Comparison of ENCODE assay signal across 8 mouse cellular contexts in genomic region chr17:29614115-29615023, GRCm38 (mm10). TPM values are rescaled to one million over a fixed set of nuclear protein-coding genes. Genes with fewer than 3 reads are reported as not detected.
DNase-seq lines count a peak whose midpoint lies in the region; ATAC-seq lines count a peak whose summit lies in the region.

Gene Rnf8, plus strand, starts transcription at chr17:29614790.
Gene Gm28043, plus strand, starts transcription at chr17:29614876.

- H3K9me3 ChIP-seq in hindbrain, embryonic 12.5 days (replicated peaks), result no peaks in the 10 kb centered on the region

- 2% methylated on average over 52 of the region's 52 CpGs for WGBS in hindbrain, embryonic 12.5 days

- peaks cover 10% of the 10 kb centered on the region for H3K36me3 ChIP-seq in hindbrain, embryonic 12.5 days

- H3K4me2 ChIP-seq in hindbrain, embryonic 12.5 days (replicated peaks), result peak within 1 kb of the TSS; percentile 68

- H3K27ac ChIP-seq in hindbrain, embryonic 12.5 days, result peak within 1 kb of the TSS; percentile 96

- peak within 1 kb of the TSS; percentile 99 for H3K9ac ChIP-seq in hindbrain, embryonic 12.5 days

- peak; percentile 88 for ATAC-seq in hindbrain, embryonic 12.5 days (ENCODE audit: low FRiP score)

- peaks cover 32% of the 10 kb centered on the region for H3K4me1 ChIP-seq in hindbrain, embryonic 12.5 days

- peak; percentile 98 for DNase-seq in NIH3T3 (ENCODE audit: low read depth)
- peak; percentile 97 to 98 for DNase-seq in cerebellum, postnatal 10 days
- DNase-seq in frontal cortex, postnatal 10 days (ENCODE audit: low spot score in 2 of 2), result peak; percentile 89 to 93
- peak; percentile 92 to 95 for DNase-seq in layer of hippocampus, postnatal 14 days (ENCODE audit: low spot score in 2 of 2)
- DNase-seq in lung, postnatal 14 days, result peak; percentile 95
- DNase-seq in retina, adult 2 months (ENCODE audit: low read depth, low spot score), result peak; percentile 87
- peak; percentile 93 to 95 for DNase-seq in thymus, postnatal 36 days

- peak within 1 kb of the TSS; percentile 98 for H3K4me3 ChIP-seq in hindbrain, embryonic 12.5 days

- H3K27me3 ChIP-seq in hindbrain, embryonic 12.5 days, result 0 out of 2 replicates have a peak, but pooled peaks cover 3% of the 10 kb centered on the region

RNA-seq across cellular contexts. Expression of gene Rnf8, which starts in this region (rescaled TPM):
- 100 and 105 TPM in 2 replicates for polyA plus RNA-seq in hindbrain, embryonic 12.5 days (2016; fragmentation: Nextera tagmentation; extraction: Ambion mirVana)
- total RNA-seq in layer of hippocampus, postnatal 14 days (2021), result 10 to 100 TPM; 39.2 to 46.7 TPM

RNA-seq across cellular contexts. Expression of gene Gm28043, which starts in this region (rescaled TPM):
- 3.7 and 4.1 TPM in 2 replicates for polyA plus RNA-seq in hindbrain, embryonic 12.5 days (2016; fragmentation: Nextera tagmentation; extraction: Ambion mirVana)
- total RNA-seq in layer of hippocampus, postnatal 14 days (2021), result 1 to 10 TPM; 3.3 to 5.2 TPM

Comparison
In these comparisons a context has a peak if more than half of its experiments do, and no peak if none do; other contexts are left out.
1. Peak in every context shown above with its lines: DNase-seq, ATAC-seq, H3K4me3 ChIP-seq and H3K27ac ChIP-seq.